Mouse (Mus musculus) left cerebral cortex, adult 2 months (tissue): ENCODE measurements around the gene Cebpb. TPM values are rescaled to one million over a fixed set of nuclear protein-coding genes. Genes with fewer than 3 reads are reported as not detected.
"Not testable (repeated sequence)": the region's sequence is repeated elsewhere in the genome, so short reads cannot be mapped to it uniquely, and the experiment has no call there.

Source experiments
- DNase-seq, 2 experiments: peaks; one replicate each; pipeline ENCODE4 v3.0.0; 2021 to 2022; ENCODE audit warnings: low spot score in 2 of 2, mixed read lengths in 1 of 2; ENCODE audit errors: extremely low spot score in 1 of 2
- H3K27ac ChIP-seq: fragments of 200-600 bp; 2 replicates; pipeline ENCODE4 v1.8.1; 2022
- H3K4me3 ChIP-seq: fragments of 200-600 bp; 2 replicates; pipeline ENCODE4 v1.8.1; 2022
- CTCF ChIP-seq: fragments of 200-600 bp; IDR thresholded peaks from 2 replicates; pipeline ENCODE4 v1.8.1; 2022; ENCODE audit warnings: antibody characterized with exemption, mild to moderate bottlenecking, moderate library complexity
- intact Hi-C: fragments of 180-260 bp; cut with DNase I; formaldehyde crosslinking; loops from one replicate; pipeline ENCODE4 v1.15.1; 2025
- long read RNA-seq, 2 experiments: library from polyadenylated mRNA; stranded (forward); transcript quantifications; one replicate each; pipeline ENCODE4 v2.0.0; 2021; ENCODE audit warnings: borderline mapping rate in 2 of 2
- total RNA-seq, 2 experiments: library from RNA; stranded (reverse); gene quantifications; 2 replicates each; pipeline ENCODE4 v1.2.3; 2021

The Cebpb gene
- 10 to 100 TPM; 15.1 to 19.2 TPM for total RNA-seq
- long read RNA-seq, experiment 1, transcript Cebpb-201 (1 exons, 1,504 nt), result major isoform, 40 of 40 reads
- long read RNA-seq, experiment 1, partial matches to known transcripts, result 0 of 40 reads
- long read RNA-seq, experiment 1, other reads (novel, unspliced or antisense), result 0 of 40 reads
- long read RNA-seq, experiment 2, transcript Cebpb-201 (1 exons, 1,504 nt), result major isoform, 48 of 48 reads
- long read RNA-seq, experiment 2, partial matches to known transcripts, result 0 of 48 reads
- long read RNA-seq, experiment 2, other reads (novel, unspliced or antisense), result 0 of 48 reads

DNA sequence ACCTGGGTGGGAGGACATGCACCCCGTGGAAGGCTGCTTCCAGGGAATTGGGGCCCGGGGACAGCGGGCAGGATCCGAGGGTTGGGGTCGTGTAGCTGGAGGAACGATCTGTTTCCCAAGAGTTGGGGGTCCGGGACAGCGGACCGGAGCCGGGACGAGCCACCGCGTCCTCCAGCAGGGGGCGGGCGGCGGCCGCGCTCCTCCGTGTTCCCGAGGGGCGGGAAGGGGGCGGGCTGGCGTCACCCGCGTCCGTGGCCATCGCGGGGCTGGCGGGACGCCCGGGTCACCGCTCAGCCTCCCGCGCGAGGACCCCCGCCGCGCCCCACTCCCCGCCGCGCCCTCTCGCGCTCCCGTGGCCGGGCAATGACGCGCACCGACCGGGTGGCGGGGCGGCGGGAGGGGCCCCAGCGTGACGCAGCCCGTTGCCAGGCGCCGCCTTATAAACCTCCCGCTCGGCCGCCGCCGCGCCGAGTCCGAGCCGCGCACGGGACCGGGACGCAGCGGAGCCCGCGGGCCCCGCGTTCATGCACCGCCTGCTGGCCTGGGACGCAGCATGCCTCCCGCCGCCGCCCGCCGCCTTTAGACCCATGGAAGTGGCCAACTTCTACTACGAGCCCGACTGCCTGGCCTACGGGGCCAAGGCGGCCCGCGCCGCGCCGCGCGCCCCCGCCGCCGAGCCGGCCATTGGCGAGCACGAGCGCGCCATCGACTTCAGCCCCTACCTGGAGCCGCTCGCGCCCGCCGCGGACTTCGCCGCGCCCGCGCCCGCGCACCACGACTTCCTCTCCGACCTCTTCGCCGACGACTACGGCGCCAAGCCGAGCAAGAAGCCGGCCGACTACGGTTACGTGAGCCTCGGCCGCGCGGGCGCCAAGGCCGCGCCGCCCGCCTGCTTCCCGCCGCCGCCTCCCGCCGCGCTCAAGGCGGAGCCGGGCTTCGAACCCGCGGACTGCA is at the start of gene Cebpb:
TSS of gene Cebpb (plus strand) at position 418 of the 954 bp plus-strand sequence.
- Histone ChIP-seq H3K27ac (peak within 1 kb of the TSS; percentile 88), H3K4me3 (peak within 1 kb of the TSS; percentile 74)
- TF ChIP-seq CTCF, result peak; percentile 62
- intact Hi-C loops, result loop anchor here (5.0 to 10.0 kb wide), 3 partner anchors 394 to 516 kb away; partner anchors contain the start of genes Adnp and Pard6b
- peak; percentile 82 to 83 for DNase-seq

GRCm38 (mm10) chr2:167640279-167640678 is 48.4 kb upstream of the Cebpb start:
- H3K4me3 ChIP-seq, result no peak overlapping the region
- no peak for DNase-seq
- intact Hi-C loops, result no loop called here
- peak; percentile 66 for TF ChIP-seq CTCF
- no peak overlapping the region for H3K27ac ChIP-seq

DNA sequence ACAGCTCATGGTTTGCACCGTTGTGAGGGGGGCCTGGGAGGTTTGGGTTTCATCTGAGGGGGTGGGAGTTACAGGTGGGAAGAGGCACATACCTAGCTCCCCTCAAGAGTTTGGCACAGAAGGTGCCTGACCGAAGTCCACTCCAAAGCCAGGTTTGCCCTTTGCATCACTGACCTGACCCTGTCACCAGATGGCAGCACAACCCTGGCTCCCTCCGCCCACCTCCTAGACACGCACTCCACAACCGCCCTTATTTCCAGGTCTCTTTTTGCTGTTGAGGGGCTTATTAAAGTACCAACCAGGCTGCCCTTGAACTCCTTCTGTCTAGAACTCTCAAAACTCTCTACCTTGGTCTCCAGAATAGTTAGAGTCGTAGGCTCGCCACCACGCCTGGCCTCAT is 47.4 kb upstream of the Cebpb start:
- intact Hi-C loops, result loop anchor here (1.0 kb wide), 1 partner anchor 34 kb away; no protein-coding TSS in a partner anchor
- Histone ChIP-seq H3K27ac (no peak overlapping the region), H3K4me3 (no peak overlapping the region)
- no peak for DNase-seq
- TF ChIP-seq CTCF, result peak; percentile 60

GRCm38 (mm10) chr2:167642164-167642563 is 46.6 kb upstream of the Cebpb start:
- no peak overlapping the region for H3K4me3 ChIP-seq
- no peak for TF ChIP-seq CTCF
- H3K27ac ChIP-seq, result no peak overlapping the region
- intact Hi-C loops, result no loop called here
- no peak for DNase-seq

DNA sequence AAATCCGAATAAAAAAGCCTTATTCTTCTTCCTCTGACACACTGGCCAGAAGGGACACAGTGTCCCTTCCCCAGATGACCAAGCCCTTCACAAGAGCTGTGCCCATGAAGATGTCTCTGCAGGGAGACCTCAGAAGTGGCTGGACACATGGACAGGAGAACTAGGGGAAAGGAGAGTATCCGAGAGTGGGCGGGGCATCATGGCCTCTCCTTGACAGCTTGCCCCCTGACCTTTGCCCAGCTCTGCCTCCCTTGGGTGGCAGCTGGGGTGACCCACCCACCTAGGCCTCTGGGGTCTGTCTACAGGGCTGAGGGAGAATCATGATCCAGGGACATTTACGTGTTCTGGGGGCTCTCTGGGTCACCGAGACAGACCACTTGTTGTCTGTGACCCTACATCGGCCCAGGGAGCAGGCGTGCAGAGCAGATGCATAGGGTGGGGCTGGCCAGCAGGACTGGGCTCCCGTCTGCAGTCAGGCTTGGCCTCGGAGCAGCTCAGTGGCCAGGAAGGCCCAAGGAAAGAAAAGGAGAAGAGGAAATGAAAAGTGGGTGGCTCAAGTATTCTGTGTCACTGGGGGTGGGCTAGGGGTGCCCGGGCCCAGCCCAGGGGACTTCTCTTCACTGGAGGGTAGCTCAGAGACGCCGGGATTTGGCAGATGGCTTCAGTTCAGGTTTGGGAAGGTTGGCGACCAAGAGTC is 45.2 kb upstream of the Cebpb start:
- H3K4me3 ChIP-seq, DNase-seq, intact Hi-C loops, H3K27ac ChIP-seq: not testable (repeated sequence)

GRCm38 (mm10) chr2:167646411-167646810 is 42.3 kb upstream of the Cebpb start:
- Histone ChIP-seq H3K4me3 (no peak overlapping the region), H3K27ac (no peak overlapping the region)
- peak; percentile 25 for TF ChIP-seq CTCF
- DNase-seq, result no peak
- intact Hi-C loops, result no loop called here

GRCm38 (mm10) chr2:167649290-167650032 is 39.3 kb upstream of the Cebpb start:
- no peak overlapping the region for H3K27ac ChIP-seq
- TF ChIP-seq CTCF, result no peak
- no peak for DNase-seq
- no peak overlapping the region for H3K4me3 ChIP-seq
- intact Hi-C loops, result no loop called here

GRCm38 (mm10) chr2:167651622-167652021 is 37.1 kb upstream of the Cebpb start:
- peak overlapping the region; percentile 82 for H3K27ac ChIP-seq

GRCm38 (mm10) chr2:167652694-167653093 is 36.0 kb upstream of the Cebpb start:
- no peak overlapping the region; the same call in 1 of the 2 replicates for H3K27ac ChIP-seq
- no peak for TF ChIP-seq CTCF
- intact Hi-C loops, result no loop called here
- no peak for DNase-seq
- H3K4me3 ChIP-seq, result no peak overlapping the region

More at GRCm38 (mm10) chr2:167651622-167652021, 37.1 kb upstream of the Cebpb start:
- peak; percentile 20 for TF ChIP-seq CTCF
- DNase-seq, result no peak
- intact Hi-C loops, result no loop called here
- H3K4me3 ChIP-seq, result no peak overlapping the region

DNA sequence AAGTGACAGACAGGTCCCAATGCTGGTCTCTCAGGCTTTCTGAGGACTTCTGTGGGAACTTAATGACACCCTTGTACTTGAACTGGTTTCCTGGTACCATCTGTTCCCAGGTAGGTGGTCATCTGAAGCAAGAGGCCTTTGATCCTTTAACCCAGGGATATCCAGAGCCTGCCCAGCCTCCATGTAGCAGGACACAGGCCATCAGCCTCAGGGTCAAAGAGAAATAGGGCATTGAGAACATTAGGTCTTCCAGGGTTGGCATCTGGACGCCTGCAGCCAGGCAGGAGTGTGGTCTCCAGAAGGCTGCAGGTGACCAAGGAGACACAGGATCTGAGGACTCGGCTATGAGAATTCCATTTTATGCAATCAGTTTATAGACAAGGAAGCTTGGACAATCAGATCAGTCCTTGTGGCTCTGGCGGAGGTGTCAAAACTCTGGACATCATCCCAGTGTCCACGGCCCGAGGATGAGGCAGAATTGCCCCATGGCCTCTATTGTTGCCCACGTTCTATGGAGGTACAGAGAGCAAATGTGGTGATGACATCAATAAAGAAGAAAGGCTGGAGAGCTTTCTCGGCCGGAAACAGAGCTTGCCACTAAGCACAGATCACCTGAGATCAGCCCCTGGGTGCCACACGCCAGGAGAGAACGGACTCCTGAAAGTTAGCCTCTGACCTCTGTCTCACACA is 33.7 kb upstream of the Cebpb start:
- no peak for DNase-seq
- no peak overlapping the region for H3K27ac ChIP-seq
- TF ChIP-seq CTCF, result no peak
- H3K4me3 ChIP-seq, result no peak overlapping the region
- intact Hi-C loops, result no loop called here
